Mouse (Mus musculus) layer of hippocampus, adult 8-10 months (tissue): ENCODE measurements around the gene Kif19a. TPM values are rescaled to one million over a fixed set of nuclear protein-coding genes. Genes with fewer than 3 reads are reported as not detected.

ENCODE experiments used
- DNase-seq, 2 experiments: peaks; one replicate each; pipeline ENCODE4 v3.0.0; 2022; ENCODE audit warnings: low spot score in 2 of 2
- total RNA-seq, 4 experiments: library from RNA; stranded (reverse); gene quantifications; 2 replicates each; pipeline ENCODE4 v1.2.4; 2022

Kif19a gene
- total RNA-seq: 1 to 10 TPM; 2.7 to 4.5 (median 3.8) TPM

- no peak for DNase-seq
These were observed at the start of gene Kif19a for GRCm38 (mm10) chr11:114764820-114765818. Gene Kif19a, plus strand, starts transcription at chr11:114765388.

DNA sequence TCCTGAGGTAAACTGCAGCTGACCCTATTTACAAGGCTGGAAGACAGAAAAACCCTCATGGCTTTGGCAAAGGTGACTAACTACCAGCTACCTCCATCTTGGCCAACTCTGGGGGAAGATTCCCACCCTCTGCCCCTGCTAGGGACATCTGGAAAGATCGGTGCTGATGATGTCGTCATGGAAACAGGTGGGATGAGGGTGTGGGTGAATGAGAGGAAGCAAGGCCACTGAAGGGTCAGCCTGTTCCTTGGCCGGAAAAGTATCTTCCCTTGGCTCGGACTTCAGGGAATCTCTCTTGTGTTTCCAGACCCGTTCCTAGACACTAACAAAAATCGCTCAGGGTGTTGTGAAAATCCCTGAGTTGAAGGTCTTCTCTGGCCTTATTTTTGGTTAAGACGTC, 49.7 kb upstream of the Kif19a start:
- no peak for DNase-seq

DNA sequence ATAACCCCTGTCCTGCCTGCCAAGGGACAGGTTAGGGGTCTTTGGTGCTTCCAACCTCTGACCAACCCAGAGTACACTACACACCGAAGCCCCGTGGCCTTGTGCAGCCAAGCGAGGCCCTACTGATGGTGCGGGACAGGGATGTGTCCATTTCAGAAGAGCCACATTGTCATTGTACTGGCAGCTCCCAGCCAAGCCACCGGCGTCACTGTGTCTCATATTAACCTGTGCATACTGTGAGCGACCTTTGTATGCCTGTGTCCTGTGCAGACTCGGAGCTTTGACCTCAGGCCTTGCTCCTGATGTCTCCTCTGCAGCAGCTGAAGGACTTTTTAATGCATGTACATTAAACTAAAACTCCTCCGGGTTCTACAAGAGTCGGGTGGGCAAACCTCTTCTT, 44.7 kb upstream of the Kif19a start:
- DNase-seq: no peak

GRCm38 (mm10) chr11:114722438-114722837, 42.8 kb upstream of the Kif19a start:
- DNase-seq: no peak

DNA sequence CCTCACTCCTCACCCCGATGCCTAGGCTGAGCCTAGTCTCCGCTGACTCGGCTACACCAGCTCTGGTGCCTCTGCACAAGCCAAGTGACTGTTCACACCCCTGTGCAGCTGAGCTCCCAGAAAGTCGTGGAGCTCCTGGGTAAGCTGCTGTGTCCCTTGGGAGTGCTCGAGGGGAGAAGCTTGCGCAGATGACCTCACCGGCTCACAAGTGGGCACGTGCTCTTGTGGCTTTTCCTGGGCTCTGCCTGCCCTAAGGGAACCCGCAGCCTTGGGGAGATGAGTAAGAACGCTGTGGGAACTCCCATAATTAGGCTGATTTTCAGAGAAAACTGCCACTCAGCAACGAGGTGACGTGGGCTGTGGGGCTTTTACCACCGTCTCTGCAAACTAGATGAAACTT, 42.2 kb upstream of the Kif19a start:
- DNase-seq: no peak

GRCm38 (mm10) chr11:114724787-114725590, 40.2 kb upstream of the Kif19a start:
- peak in 1 of 2 experiments; percentile 22 for DNase-seq

DNA sequence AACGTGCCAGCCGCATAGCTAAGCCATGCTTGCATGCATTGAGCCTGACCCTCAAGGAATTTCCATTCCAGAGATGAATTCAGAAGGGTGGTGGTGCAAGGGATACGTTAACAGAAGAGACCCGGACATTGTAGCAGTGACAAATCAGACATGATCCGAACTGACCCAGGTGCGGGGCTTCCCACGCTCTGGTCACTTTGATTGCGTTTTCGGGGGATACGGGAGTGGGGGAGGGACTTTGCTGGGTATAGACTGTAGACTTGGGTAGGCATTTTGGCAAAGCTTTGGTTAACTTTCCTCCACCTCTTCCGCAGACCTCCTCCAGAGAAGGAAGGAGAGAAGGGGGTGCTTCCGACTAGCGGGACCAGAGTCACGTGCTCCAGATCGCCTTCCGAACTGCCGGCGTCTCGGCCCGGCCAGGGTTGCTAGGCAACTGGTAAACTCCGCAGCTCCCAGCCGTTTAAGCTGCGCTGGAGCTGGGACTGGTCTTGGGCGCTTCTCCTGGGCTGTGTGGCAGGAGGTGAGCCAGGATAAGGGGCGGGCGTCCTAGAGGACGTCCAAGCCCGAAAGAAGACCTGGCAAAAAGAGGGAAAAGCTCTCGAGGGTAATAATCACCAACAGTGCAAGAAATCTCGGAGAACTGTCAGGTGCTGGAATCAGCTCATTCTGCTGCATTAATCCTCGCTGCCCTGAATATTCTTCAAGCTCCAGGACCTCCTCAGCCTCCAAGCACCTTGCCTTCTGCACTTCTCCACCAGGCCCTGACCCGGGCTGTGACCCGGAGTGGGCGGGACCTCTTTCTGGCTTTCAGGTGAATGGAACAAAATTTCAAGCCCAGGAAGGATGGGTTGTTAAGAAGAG, 38.0 kb upstream of the Kif19a start, which contains the start of gene Dnaic2:
Gene Dnaic2 (plus strand): TSS at position 444 of the 861 bp plus-strand sequence.
- peak; percentile 66 to 73 for DNase-seq

DNA sequence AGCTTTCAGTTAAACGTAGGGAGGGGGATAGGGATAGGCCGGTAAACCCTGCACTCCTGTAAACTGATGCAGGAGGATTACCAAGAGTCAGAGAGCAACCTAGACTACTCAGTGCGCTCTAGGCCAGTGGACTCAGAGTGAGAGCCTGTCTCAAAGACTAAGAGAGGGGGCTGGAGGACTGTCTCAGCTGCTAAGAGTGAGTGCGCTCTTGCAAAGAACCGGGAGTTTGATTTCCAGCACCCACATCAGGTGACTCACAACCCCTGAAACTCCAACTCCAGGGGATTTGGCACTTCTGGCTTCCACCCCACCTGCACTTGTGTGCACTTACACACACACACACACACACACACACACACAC, 37.4 kb upstream of the Kif19a start:
- DNase-seq: no peak

DNA sequence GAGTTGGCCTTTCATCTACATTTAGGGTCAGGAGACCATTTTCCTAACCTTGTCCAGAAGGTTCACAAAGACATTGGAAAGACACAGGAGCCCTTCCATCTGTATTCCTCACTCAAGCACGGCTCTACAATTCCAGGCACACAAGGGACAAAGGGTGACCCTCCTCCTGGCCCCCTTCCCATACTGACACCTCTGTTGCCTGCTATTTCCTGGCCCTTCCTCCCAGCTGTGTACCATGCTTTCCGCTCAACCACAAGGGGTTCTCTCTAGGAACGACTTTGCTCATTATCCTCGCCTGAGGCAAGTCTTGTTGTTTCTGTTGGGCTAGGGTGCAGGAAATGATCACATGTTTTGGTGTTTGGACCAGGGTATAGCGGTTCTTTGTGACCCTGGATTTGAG, 36.9 kb upstream of the Kif19a start:
- no peak for DNase-seq

DNA sequence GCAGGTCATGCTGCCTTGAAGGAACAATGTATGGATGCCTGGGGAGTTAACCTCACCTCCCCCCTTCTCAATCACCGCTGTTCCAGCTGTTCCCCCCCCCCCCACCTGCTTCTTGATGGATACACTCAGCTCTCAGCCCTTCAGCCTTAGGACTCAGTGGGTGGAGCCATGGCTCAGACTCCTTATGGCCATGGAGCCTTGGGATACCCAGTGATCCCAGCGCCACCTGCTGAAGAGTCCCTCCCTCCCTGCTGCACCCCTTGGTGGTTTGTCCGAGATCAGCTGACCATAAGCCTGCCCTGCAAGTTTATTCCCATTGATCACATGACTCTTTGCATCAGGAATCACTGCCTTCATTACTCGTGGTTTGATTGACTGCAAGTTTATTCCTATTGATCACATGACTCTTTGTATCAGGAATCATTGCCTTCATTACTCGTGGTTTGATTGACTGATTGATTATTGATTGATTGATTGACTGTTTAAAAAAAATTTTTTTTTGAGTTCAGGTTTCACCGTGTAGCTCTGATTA, 35.3 kb upstream of the Kif19a start:
- no peak for DNase-seq

DNA sequence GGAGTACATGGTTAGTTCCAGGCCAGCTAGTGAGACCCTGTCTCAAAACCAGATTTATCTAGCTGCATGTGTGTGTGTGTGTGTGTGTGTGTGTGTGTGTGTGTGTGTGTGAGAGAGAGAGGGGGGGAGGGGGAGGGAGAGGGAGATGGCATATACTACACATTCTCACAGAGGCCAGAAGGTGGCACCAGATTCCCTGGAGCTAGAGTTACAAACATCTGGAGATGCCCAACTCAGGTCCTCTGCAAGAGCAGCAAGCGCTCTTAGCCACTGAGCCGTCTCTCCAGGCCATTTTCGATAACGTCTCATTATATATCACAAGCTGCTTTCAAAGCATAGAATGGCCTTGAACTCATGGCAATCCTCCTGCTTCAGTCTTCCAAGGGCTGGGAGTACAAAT, 33.5 kb upstream of the Kif19a start:
- no peak for DNase-seq

DNA sequence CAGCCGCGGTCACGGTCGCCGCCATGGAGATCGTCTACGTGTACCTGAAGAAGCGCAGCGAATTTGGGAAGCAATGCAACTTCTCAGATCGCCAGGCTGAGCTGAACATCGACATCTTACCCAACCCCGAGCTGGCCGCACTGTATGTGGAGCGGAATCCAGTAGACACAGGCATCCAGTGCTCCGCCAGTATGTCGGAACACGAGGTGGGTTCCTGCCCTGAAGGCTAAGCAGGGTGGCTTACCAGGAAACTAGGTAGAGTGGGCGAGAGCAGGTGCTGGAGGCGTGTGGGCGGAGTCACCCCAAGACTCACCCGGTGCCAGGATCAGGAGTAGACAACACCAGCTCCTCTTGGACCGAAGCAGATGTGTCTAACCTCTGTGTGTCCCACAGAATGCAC, 32.3 kb upstream of the Kif19a start:
- no peak for DNase-seq

DNA sequence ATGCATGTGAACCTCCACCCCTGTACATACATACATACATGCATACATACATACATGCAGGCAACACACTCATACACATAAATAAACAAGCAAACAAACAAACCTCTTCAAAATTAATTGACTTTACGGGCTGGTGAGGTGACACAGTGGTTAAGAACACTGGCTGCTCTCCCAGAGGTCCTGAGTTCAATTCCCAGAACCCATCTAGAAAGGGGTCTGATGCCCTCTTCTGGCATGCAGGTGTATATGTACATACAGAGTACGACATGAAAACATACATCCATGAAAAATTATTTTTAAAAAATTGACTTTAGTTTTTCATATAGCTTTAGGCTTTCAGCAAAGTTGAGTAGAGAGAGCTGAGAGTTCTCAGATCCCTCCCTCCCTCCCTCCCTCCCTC, 29.1 kb upstream of the Kif19a start:
- DNase-seq: no peak

DNA sequence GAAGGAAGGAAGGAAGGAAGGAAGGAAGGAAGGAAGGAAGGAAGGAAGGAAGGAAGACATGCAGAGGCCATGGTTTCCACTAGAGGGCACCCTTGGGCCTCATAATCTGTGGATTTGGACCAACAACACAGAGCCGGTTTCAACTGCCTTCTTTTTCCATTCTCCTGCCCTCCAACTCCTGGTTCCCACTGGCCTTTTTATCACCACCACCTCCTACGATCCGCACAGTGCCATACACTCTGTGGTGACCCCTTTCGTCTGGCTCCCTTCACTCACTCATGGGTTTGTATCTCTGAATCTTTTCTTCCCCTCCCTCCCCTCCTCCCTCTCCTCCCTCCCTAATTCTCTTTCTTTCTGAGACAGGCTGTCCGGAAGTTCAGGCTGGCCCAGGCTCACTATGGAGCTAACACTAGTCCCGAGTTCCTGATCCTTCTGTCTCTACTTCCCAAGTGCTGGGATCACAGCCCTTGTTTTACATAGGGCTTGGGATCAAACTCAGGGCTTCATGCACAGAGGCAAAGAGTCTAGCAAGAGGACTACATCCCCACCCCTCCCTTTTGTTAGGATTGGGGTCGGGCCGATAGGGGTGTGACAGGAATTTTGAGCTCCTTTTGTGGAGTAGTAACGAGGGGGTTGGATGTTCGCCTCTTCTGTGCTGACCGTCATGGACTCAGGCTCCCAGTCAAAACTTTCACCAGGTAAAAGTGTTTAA, 28.1 kb upstream of the Kif19a start:
- peak in 1 of 2 experiments; percentile 60 for DNase-seq

- DNase-seq: no peak
These were observed 24.6 kb upstream of the Kif19a start for GRCm38 (mm10) chr11:114740598-114740997.

- DNase-seq: no peak
These were observed 23.7 kb upstream of the Kif19a start for GRCm38 (mm10) chr11:114741451-114741850.

GRCm38 (mm10) chr11:114745134-114745533, 20.1 kb upstream of the Kif19a start:
- DNase-seq: peak; percentile 74 to 93

GRCm38 (mm10) chr11:114747564-114748138, 17.5 kb upstream of the Kif19a start:
- DNase-seq: no peak

GRCm38 (mm10) chr11:114769911-114770310, 4.7 kb downstream of the Kif19a start:
- DNase-seq: no peak

- DNase-seq: no peak
These were observed 6.7 kb downstream of the Kif19a start for GRCm38 (mm10) chr11:114771896-114772295.
